8 mouse cellular contexts compared by ENCODE assay signal in the genomic region with DNA sequence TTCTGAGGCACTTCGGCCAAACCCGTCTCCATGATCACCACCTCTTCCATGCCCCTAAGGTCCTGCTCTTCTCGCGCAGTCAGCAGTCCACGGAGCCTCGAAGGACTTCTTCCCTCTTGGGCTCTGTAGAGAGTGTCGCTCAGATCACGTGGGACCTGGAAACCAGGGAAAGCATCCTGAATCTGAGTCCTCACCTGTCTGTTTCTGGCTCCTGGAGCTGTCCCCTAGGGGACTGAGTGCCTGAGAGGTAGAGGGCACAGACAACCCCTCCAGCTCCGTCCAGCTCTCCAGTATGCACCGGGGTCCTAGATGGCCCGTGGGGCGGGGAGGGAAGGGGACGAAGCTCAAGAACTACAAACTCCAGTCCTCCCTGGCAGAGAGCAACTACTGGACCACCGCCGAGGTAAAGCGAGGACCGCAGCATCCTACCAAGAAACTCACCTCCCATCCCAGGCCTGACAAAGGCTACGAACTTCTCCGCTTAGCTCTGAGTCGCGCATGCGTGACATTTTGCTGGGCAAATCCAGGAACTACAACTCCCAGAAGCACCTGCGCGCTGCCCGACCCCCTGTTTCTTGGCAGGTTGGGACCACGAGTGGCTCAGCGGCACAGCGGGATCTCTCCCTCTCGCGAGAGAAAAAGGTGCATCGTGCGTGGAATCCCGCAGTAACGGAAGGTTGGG. TPM values are rescaled to one million over a fixed set of nuclear protein-coding genes. Genes with fewer than 3 reads are reported as not detected.
A peak's percentile ranks its signal among the peaks of the same experiment; 100 is the strongest.
DNase-seq lines count a peak whose midpoint lies in the region; TF ChIP-seq lines count a peak whose summit lies in the region.

A gene (minus strand): TSS at position 528 of the 682 bp plus-strand sequence.

- H3K36me3 ChIP-seq in macrophage (ENCODE audit: inconsistent target), result no peaks in the 10 kb centered on the region

- peak; percentile 81 for TF ChIP-seq POLR2A in cortical plate, adult 2 months (IDR thresholded peaks at IDR 0.05; ENCODE audit: extremely low read depth, insufficient read depth, low read length)

- intact Hi-C loops in gastrocnemius, postnatal 14 days (cut with DNase I; ENCODE audit: low total_unique reads), result no loop called here

- peak; percentile 75 to 86 for DNase-seq in adrenal gland, adult (ENCODE audit: inconsistent age in 2 of 2, low spot score in 1 of 2)
- DNase-seq in gastrocnemius, postnatal 14 days, result peak; percentile 86
- peak; percentile 60 for DNase-seq in induced T-regulatory cell, adult 2 months (ENCODE audit: low read depth)
- peak; percentile 74 to 93 for DNase-seq in left cerebral cortex, adult 8-10 months (ENCODE audit: low spot score in 2 of 2)
- peak; percentile 85 for DNase-seq in retina, postnatal 7 days (ENCODE audit: low read depth, low spot score)
- DNase-seq in thymus, postnatal 4 days, result peak; percentile 95

- peaks cover 3% of the 10 kb centered on the region; the same call in 1 of the 2 replicates for H3K4me1 ChIP-seq in cortical plate, adult 2 months (ENCODE audit: control insufficient read depth, insufficient read depth, low read length)

- no peak within 1 kb of the TSS for H3K27ac ChIP-seq in cortical plate, adult 2 months (ENCODE audit: insufficient read depth, low read length)
- H3K27ac ChIP-seq in macrophage, result no peak within 1 kb of the TSS

- no peaks in the 10 kb centered on the region for H3K79me2 ChIP-seq in macrophage (ENCODE audit: inconsistent target)

- no peak for TF ChIP-seq CTCF in cortical plate, adult 2 months (IDR thresholded peaks at IDR 0.05; ENCODE audit: extremely low read depth, insufficient read depth, low read length)

- 13% methylated on average over 34 of the region's 34 CpGs for WGBS in macrophage (ENCODE audit: missing documents)

- H3K4me3 ChIP-seq in cortical plate, adult 2 months (ENCODE audit: insufficient read depth, low read length), result peak within 1 kb of the TSS; percentile 57
- H3K4me3 ChIP-seq in macrophage (ENCODE audit: inconsistent target), result peak within 1 kb of the TSS; percentile 20

RNA-seq across cellular contexts. Expression of the gene that starts here (rescaled TPM):
- 19.6 and 22.4 TPM in 2 replicates for polyA plus RNA-seq in cortical plate, adult 2 months (2012; rRNA removed)
- 1 to 10 TPM in 1 of 2 experiments, under 1 TPM in 1; 0.95 to 1.8 TPM for total RNA-seq in gastrocnemius, postnatal 14 days (2021)
- total RNA-seq in left cerebral cortex, adult 8-10 months (2022), result 10 to 100 TPM; 18.2 to 27.5 (median 25.2) TPM
- total RNA-seq in macrophage (2018; cell fraction: chromatin; rRNA removed), result 1 to 10 TPM in 7 of 26 experiments, under 1 TPM in 6, not detected in 13; 0.43 to 3.3 (median 1.2) TPM
- under 1 TPM in 24 of 26 experiments, not detected in 2; 0.06 to 0.70 (median 0.31) TPM for total RNA-seq in macrophage (2018; cell fraction: cytosol; rRNA removed)
- 1 to 10 TPM in 8 of 26 experiments, under 1 TPM in 6, not detected in 12; 0.24 to 1.7 (median 1.0) TPM for total RNA-seq in macrophage (2018; cell fraction: nucleus; rRNA removed)
- polyA plus RNA-seq in macrophage (2018), result 0.20 to 0.69 TPM (median 0.42 TPM) in 3 replicates

Comparison
In these comparisons a context has a peak if more than half of its experiments do, and no peak if none do; other contexts are left out.
1. RNA of the gene that starts here (total RNA-seq): 18.2 to 27.5 TPM in left cerebral cortex, adult 8-10 months; 0.95 to 1.8 TPM in gastrocnemius, postnatal 14 days; every median in the first group is over 4 times any median in the second.
2. RNA of the gene that starts here (polyA plus RNA-seq): 19.6 to 22.4 TPM in cortical plate, adult 2 months; 0.20 to 0.69 TPM in macrophage; every median in the first group is over 10 times any median in the second.
3. Peak in every context shown above with its lines, with median percentiles within 50 percentile points of each other: DNase-seq.